Mouse (Mus musculus) cerebellum, postnatal 36 days (tissue): ENCODE measurements around the gene Retnla.
"Not testable (repeated sequence)": the region's sequence is repeated elsewhere in the genome, so short reads cannot be mapped to it uniquely, and the experiment has no call there.

Experiments
- DNase-seq, 2 experiments: peaks; one replicate each; pipeline ENCODE4 v3.0.0; 2021 to 2022; ENCODE audit warnings: mixed read lengths in 2 of 2

Gene Retnla

DNA sequence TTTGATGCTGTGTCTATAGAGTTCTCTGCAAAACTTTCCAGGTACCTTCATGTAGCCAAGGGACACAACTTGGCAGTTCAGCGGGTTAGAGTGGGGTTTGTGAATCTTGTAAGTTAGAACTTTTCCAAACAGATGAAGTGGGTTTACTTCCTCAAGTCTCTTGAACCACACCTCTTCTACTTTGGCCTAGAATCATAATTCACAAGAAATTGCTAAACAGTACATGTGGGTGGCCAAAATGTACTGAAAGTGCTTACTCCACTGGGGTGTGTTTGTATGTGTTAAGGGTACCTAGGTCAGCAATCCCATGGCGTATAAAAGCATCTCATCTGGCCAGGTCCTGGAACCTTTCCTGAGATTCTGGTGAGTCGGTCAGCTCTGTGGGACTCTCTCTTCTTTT, at the start of gene Retnla:
Gene Retnla, plus strand, starts transcription at position 286 of the 400 bp plus-strand sequence.
- no peak for DNase-seq

DNA sequence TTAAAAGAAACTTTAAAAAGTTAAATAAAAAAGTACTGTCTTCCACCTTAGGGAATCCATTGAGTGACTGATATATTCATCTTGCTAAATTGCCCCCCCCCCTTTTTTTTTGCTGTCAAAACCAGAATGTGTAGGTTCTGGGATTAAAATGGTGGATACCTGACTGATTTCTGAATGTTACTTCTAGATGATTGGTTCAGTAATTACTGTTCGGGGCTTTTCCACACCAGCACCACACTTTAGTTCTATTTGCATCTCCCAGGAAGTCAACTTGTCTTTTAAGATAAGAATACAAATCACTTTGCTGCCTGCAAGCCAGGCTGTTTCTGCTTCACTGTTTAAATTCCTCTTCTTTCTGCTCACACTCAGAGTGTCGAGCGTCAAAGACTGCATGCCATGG, 44.1 kb upstream of the Retnla start:
- DNase-seq = no peak

GRCm38 (mm10) chr16:48799470-48799869, 42.9 kb upstream of the Retnla start:
- DNase-seq = no peak

DNA sequence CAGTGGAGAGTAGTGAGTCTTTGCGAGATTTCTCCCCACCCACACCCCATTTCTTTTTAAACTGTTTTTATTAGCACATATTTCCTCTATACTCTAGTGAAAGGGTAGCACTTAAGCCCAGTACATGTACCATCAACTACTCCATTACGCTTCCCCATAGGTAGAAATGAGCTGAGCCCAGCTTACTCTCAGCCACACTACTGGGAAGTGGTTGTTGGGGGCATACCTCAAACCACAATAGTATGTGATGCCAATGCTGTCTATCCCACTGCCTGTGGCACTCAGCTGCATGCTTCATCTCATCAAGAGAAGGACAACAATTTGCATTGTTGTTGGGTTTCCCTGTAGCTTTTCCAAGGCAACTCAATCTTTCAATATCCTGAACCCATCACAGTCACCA, 41.4 kb upstream of the Retnla start:
- no peak for DNase-seq

GRCm38 (mm10) chr16:48805412-48805811, 36.9 kb upstream of the Retnla start:
- DNase-seq = no peak

DNA sequence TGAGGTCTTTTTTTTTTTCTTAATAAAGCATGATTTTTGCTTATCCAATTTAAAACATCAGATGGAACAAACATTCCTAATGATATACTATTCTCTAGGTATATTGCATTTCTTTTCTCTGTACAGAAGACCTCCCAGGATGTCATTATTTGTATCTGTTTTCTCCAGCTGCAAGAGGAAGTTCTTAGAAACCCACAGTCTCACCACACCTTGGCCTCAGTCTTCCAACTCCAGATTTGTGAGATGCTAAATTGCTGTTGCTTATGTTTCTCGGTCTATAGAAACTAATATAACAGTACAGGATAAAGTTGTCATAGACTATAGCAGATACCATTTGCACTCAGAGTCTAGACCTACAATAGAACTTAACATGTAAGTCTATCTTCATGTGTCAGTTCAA, 35.8 kb upstream of the Retnla start:
- no peak for DNase-seq

DNA sequence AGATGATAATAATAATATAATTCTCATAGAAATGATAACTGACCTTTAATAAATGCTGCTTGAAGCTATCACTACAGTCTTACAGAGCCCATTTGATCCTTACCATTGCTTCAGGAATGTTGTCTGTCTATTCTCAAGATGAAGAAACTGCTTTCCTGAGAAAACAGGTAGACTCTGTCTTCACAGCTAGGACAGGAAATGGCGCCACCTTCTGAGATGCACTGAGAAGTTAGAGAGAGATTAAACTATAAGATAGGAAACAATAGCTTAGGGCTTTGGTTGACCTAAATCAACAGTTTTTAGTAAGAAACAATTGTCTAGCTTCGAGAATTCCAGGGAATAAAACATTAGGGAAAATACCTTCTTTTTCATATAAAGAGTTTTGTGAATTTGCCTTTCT, 33.0 kb upstream of the Retnla start:
- DNase-seq = no peak

- DNase-seq = no peak
Measured at GRCm38 (mm10) chr16:48811881-48812436, 30.4 kb upstream of the Retnla start.

- DNase-seq = no peak
Measured at GRCm38 (mm10) chr16:48816695-48817094, 25.7 kb upstream of the Retnla start, which contains the start of gene Retnlb. Gene Retnlb, plus strand, starts transcription at chr16:48816856.

DNA sequence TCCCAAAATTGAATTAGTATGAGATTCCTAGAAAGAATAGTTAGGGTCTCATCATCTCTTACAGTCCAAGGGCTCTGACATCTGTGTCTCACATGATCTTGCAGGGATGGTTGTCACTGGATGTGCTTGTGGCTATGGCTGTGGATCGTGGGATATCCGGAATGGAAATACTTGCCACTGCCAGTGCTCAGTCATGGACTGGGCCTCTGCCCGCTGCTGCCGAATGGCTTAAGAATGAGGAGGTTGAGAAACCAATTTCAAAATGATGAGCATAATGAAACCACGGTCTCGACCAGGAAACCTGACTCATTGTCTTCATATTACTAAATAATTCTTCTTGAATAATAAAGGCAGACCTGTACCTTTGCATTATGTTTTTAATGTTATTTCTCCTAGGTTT, 23.8 kb upstream of the Retnla start:
- no peak for DNase-seq

- no peak for DNase-seq
Measured at GRCm38 (mm10) chr16:48826474-48826873, 15.9 kb upstream of the Retnla start.

DNA sequence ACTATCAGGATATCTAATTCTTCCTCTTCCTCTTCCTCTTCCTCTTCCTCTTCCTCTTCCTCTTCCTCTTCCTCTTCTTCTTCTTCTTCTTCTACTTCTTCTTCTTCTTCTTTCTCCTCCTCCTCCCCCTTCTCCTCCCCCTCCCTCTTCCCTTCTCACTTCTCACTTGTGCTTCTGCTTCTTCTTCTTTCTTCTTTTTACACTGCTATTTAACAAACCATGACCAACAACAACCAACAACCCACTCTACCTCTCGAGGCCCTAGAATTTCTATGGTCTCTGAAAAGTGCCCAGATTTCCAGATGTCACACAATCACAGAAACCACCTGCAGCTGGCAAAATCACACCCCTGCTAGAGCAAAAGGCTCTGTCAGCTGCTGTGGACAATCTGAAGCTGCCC, 14.7 kb upstream of the Retnla start:
- no peak for DNase-seq

GRCm38 (mm10) chr16:48829060-48829459, 13.3 kb upstream of the Retnla start:
- DNase-seq = no peak

GRCm38 (mm10) chr16:48832055-48832454, 10.3 kb upstream of the Retnla start:
- DNase-seq = no peak

GRCm38 (mm10) chr16:48833626-48834025, 8.7 kb upstream of the Retnla start:
- DNase-seq = not testable (repeated sequence)

GRCm38 (mm10) chr16:48843671-48844386, 1.5 kb downstream of the Retnla start:
- no peak for DNase-seq

DNA sequence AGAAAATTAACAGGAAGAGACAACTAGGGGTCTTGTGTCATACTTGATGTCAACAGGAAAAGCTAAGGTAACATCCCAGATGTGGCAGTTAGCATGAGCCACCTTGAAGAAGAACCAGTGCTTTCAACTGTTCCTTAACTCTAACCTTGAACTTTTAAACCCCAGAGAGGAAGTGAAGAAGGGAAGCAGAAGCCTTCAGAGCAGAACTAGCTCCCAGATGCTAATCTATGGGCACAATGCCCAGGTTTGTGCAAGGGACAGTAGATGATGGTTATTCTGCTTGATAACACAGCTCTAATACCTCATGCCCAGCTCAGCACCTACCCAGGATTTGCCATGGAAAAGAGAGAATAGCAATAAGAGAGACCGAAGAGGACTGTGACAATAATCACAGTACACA, 22.7 kb downstream of the Retnla start:
- DNase-seq = not testable (repeated sequence)

DNA sequence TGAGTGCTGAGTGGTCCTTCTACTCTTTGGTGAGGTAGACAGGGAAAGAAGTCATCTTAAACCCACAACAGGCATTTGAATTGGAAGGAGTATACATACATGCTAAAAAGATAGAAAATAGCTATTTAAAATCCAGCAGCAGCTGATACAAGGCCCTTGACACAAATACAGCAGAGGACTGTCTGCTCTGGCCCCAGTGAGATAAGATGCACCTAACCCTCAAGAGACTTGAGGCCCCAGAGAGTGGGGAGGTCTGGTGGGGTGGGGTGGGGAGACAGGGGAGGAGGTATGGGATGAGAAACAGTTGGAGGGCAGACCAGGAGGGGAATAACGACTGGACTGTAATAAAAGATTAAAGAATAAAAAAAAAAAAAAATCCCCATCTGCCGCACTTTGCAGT, 25.3 kb downstream of the Retnla start:
- no peak for DNase-seq

- no peak for DNase-seq
Measured at GRCm38 (mm10) chr16:48868663-48869062, 26.3 kb downstream of the Retnla start.

GRCm38 (mm10) chr16:48869671-48870070, 27.3 kb downstream of the Retnla start:
- DNase-seq = no peak

DNA sequence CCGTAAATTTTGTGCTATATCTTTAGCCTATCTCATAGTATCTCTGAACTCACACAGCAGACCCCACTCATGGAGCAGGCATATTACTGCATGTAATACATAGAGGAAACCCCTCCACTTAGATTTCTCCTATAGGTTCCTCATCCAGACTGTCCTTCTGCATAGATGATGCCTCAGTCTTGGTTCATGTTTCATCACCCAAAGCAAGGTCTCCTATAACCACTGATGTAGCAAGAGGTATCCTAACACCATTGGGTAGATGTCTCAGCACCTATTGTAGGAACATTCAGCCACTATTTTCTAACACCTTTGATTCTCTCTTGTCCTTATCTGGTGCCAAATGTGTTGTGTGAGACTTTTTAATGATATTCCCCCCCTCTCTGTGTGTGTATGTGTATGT, 29.4 kb downstream of the Retnla start:
- no peak for DNase-seq

DNA sequence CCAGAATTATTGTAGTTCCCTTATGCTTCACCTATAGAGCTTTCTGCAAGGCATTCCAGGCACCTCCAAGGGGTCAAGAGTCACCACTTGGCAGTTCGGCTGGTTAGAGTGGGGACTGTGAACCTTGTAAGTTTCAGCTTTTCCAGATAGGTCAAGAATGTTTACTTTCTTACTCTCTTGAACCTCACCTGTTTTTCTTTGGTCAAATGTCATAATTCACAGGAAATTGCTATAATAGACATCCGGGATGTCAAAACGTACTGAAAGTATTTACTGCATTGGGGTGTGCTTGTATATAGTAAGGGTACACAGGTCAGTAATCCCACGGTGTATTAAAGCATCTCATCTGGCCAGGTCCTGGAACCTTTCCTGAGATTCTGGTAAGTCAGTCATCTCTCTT, 30.0 kb downstream of the Retnla start, which contains the start of gene Retnlg:
Gene Retnlg, plus strand, starts transcription at position 301 of the 400 bp plus-strand sequence.
- DNase-seq = no peak

GRCm38 (mm10) chr16:48890733-48891132, 48.4 kb downstream of the Retnla start:
- no peak for DNase-seq
